Mouse (Mus musculus) embryonic facial prominence, embryonic 13.5 days (tissue): Measurements from ENCODE around the gene Nkain2. TPM values are rescaled to one million over a fixed set of nuclear protein-coding genes. Genes with fewer than 3 reads are reported as not detected.
"Not testable (repeated sequence)": the region's sequence is repeated elsewhere in the genome, so short reads cannot be mapped to it uniquely, and the experiment has no call there.

Experiments used
- ATAC-seq: fragments of 200-750 bp; cut with Nextera tagmentation; 2 replicates; pipeline ENCODE4 v1.8.0; 2017; ENCODE audit warnings: low read depth; ENCODE audit not compliant: insufficient number of reproducible peaks, insufficient read depth, low FRiP score, low TSS enrichment
- H3K27ac ChIP-seq: fragments of 300-500 bp; sonication (generic); 2 replicates; pipeline ENCODE4 v1.5.1; 2015; ENCODE audit warnings: moderate library complexity, mild to moderate bottlenecking, inconsistent platforms
- H3K27me3 ChIP-seq: fragments of 300-500 bp; sonication (generic); 2 replicates; pipeline ENCODE4 v1.6.1; 2015; ENCODE audit warnings: mild to moderate bottlenecking, inconsistent platforms
- H3K36me3 ChIP-seq: fragments of 300-500 bp; sonication (generic); 2 replicates; pipeline ENCODE4 v1.6.1; 2015; ENCODE audit warnings: mild to moderate bottlenecking, inconsistent platforms
- H3K4me1 ChIP-seq: fragments of 300-500 bp; sonication (generic); 2 replicates; pipeline ENCODE4 v1.6.1; 2015; ENCODE audit warnings: inconsistent platforms
- H3K4me2 ChIP-seq: fragments of 300-500 bp; sonication (generic); 2 replicates; pipeline ENCODE4 v1.6.1; 2015; ENCODE audit warnings: moderate library complexity, mild to moderate bottlenecking, inconsistent platforms
- H3K4me3 ChIP-seq: fragments of 300-500 bp; sonication (generic); 2 replicates; pipeline ENCODE4 v1.5.1; 2015; ENCODE audit warnings: mild to moderate bottlenecking, inconsistent platforms
- H3K9ac ChIP-seq: fragments of 300-500 bp; sonication (generic); 2 replicates; pipeline ENCODE4 v1.6.1; 2015; ENCODE audit warnings: mild to moderate bottlenecking, inconsistent platforms
- H3K9me3 ChIP-seq: fragments of 300-500 bp; sonication (generic); 2 replicates; pipeline ENCODE4 v1.6.1; 2016; ENCODE audit warnings: inconsistent platforms
- WGBS: fragments of 180-500 bp; shearing (Covaris S2); methylation state at CpG from one replicate; pipeline ENCODE4 v1.1.7; 2015; ENCODE audit warnings: mixed read lengths; 5-methylcytosine and 5-hydroxymethylcytosine counted together
- polyA plus RNA-seq: library from polyadenylated mRNA; unstranded; fragments of >200 nt; fragmentation: Nextera tagmentation; extraction: Ambion mirVana; gene quantifications from 2 replicates; pipeline ENCODE4 v1.2.1, GENCODE M21; 2015

Gene Nkain2
- polyA plus RNA-seq, 1 experiment from 2014 or later = 1.5 TPM

DNA sequence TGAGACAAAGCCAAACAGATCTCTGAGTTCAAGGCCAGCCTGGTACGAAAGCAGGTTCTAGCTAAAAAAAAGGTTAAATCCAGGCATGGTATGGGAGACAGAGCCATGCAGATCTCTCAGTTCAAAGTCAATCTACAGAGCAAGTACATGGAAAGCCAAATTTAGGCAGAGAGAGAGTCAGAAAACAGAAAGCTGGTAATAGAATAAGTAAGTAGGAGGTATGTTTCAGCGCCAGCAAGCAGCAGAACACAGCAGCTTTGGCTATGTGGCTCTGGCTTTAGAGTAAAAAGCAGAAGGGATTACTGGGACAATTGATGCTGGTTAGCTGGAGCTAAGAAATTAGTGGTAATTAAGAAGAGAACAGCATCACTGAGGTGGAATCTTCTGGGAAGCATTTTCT lies 151.3 kb downstream of the Nkain2 start:
- no peak overlapping the region for H3K4me3 ChIP-seq
- H3K27me3 ChIP-seq = no peaks in the 10 kb centered on the region
- H3K9ac ChIP-seq = no peak overlapping the region
- H3K9me3 ChIP-seq = no peaks in the 10 kb centered on the region
- H3K36me3 ChIP-seq = no peaks in the 10 kb centered on the region
- no peak for ATAC-seq
- H3K27ac ChIP-seq = no peak overlapping the region
- no peaks in the 10 kb centered on the region for H3K4me1 ChIP-seq
- no peak overlapping the region for H3K4me2 ChIP-seq
- WGBS = 78% methylated on average over 2 of the region's 2 CpGs

DNA sequence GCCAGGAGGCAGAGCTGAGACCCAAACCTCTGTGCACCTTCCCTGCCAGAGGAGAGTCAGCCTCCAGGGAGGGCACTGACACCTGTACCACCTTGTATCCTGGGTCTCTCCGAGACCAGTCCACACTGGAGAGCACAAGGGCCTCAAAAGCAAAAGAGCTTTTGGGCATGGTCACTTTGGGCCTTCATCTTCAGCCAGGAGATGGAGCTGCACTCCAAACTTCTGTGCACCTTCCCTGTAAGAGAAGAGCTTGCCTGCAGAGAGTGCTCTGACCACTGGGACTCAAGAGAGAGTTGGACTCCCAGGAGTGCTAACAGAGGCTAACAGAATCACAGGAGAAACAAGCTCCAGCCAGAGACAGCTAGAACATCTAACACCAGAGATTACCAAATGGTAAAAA lies 183.7 kb downstream of the Nkain2 start:
- not testable (repeated sequence) for H3K4me2 ChIP-seq, H3K27me3 ChIP-seq, H3K36me3 ChIP-seq, ATAC-seq, H3K9me3 ChIP-seq, H3K9ac ChIP-seq, H3K4me3 ChIP-seq, H3K27ac ChIP-seq, H3K4me1 ChIP-seq
- 74% methylated on average over 1 of the region's 1 CpGs for WGBS

DNA sequence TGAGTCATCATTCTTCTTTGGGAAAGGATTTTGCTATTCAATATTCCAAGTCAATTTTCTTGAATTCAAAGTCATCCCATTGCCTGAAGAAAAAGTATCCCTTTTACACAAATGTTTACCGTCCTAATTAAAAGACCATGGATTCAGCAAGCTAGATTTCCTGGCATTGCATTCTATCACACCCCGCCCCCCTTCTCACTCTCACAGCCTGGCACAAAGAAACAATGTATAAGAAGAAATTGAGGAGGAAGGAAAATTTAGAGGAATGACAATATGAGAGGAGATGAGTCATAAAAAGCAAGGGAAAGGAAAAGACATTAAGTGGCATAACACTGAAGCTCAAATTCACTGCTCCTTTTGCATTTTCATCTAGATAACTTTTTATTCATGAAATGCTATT lies 193.6 kb downstream of the Nkain2 start:
- Histone ChIP-seq H3K9ac (no peak overlapping the region), H3K9me3 (no peaks in the 10 kb centered on the region), H3K4me1 (no peaks in the 10 kb centered on the region), H3K4me3 (no peak overlapping the region), H3K4me2 (no peak overlapping the region), H3K36me3 (no peaks in the 10 kb centered on the region), H3K27ac (no peak overlapping the region), H3K27me3 (no peaks in the 10 kb centered on the region)
- WGBS = 83% methylated on average over 2 of the region's 2 CpGs
- ATAC-seq = no peak

DNA sequence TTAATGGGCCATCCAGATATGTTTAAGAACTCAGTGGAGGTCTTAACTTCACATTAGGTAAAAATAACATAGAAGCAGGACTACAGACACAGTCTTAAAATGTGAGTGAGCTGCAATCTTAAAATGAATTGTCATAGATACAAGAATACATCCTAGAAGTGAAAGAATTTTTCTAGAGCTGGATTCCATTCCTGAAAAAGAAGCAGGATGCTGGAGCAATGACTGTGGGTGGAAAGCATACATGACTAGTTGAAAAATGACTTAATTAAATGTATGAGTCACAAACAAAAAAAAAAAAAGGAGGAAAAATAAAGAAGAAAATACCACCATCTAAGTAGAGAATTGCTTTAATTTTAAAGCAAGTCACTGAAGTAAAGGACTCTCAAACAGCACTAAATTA lies 205.7 kb downstream of the Nkain2 start:
- H3K27me3 ChIP-seq = no peaks in the 10 kb centered on the region

DNA sequence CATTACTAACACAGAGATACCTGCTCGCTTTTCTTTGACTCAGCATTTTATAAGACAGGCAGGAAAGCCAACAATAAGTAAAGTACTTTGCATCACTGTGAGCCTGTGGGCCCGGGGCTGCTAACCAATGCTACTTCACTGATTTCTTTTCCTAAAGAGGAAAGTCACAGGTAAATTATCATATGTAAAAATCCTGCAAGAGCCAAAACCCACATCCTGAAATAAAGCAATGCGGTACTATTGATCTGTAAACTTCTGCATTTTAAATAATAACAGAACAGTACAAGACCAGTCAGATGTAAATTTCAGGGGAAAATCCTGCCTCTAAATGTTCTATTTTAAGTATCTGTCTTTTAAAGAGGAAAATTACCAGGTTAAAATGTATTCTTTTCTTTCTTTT lies 250.0 kb downstream of the Nkain2 start:
- no peaks in the 10 kb centered on the region for H3K36me3 ChIP-seq
- no peak overlapping the region for H3K27ac ChIP-seq
- no peaks in the 10 kb centered on the region for H3K4me1 ChIP-seq
- no peaks in the 10 kb centered on the region for H3K9me3 ChIP-seq
- 69% methylated on average over 3 of the region's 3 CpGs for WGBS
- no peak overlapping the region for H3K4me3 ChIP-seq
- no peak overlapping the region for H3K9ac ChIP-seq
- no peak overlapping the region for H3K4me2 ChIP-seq
- H3K27me3 ChIP-seq = no peaks in the 10 kb centered on the region
- ATAC-seq = no peak

More for the DNA sequence above, 205.7 kb downstream of the Nkain2 start:
- Histone ChIP-seq H3K4me2 (no peak overlapping the region), H3K4me3 (no peak overlapping the region), H3K4me1 (no peaks in the 10 kb centered on the region), H3K27ac (no peak overlapping the region), H3K9me3 (no peaks in the 10 kb centered on the region), H3K9ac (no peak overlapping the region), H3K36me3 (no peaks in the 10 kb centered on the region)
- no peak for ATAC-seq

DNA sequence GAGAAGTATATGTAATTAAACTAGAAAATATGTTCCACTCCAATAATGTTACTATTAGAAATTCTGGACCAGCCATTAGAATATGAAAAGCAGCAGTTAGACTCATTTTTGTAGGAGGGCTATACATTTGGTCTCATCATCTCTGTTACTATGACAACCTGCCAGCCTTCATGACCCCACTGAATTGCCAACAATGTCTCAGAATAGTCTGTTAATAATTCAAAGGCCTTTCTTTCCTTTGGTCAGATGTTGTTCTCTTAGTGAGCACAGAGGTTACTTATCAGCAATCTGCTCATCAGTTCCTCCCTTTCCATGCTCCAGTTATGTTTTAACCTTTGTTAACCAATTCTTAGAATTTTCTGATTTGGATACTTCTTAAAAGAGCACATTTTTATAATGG lies 251.1 kb downstream of the Nkain2 start:
- no peak overlapping the region for H3K4me2 ChIP-seq
- no peaks in the 10 kb centered on the region for H3K9me3 ChIP-seq
- no peak overlapping the region for H3K27ac ChIP-seq
- no peak for ATAC-seq
- no peaks in the 10 kb centered on the region for H3K4me1 ChIP-seq
- H3K9ac ChIP-seq = no peak overlapping the region
- no peak overlapping the region for H3K4me3 ChIP-seq
- no peaks in the 10 kb centered on the region for H3K27me3 ChIP-seq
- H3K36me3 ChIP-seq = no peaks in the 10 kb centered on the region

DNA sequence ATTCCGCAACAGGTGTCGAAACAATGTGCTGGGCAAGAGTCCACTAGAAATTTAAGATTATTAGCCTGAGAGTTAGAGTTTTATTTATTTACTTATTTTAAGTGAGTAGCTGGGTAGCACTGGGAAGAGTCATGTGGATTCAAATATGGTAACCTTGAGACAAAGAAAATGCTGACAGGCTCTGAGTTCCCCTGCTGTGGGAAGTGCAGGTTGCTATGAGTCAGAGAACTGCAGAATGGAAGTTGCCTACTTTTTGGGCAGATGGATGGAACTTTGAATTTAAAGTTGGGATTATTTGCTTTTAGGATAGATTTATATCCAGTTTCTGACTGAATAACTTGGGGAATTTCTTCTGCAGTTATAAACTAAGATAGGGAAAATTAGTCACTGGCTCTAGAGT lies 259.2 kb downstream of the Nkain2 start:
- WGBS = 97% methylated on average over 2 of the region's 2 CpGs
- Histone ChIP-seq H3K4me3 (no peak overlapping the region), H3K9ac (no peak overlapping the region), H3K36me3 (no peaks in the 10 kb centered on the region), H3K27ac (no peak overlapping the region), H3K4me2 (no peak overlapping the region), H3K4me1 (no peaks in the 10 kb centered on the region), H3K27me3 (no peaks in the 10 kb centered on the region), H3K9me3 (no peaks in the 10 kb centered on the region)
- no peak for ATAC-seq

DNA sequence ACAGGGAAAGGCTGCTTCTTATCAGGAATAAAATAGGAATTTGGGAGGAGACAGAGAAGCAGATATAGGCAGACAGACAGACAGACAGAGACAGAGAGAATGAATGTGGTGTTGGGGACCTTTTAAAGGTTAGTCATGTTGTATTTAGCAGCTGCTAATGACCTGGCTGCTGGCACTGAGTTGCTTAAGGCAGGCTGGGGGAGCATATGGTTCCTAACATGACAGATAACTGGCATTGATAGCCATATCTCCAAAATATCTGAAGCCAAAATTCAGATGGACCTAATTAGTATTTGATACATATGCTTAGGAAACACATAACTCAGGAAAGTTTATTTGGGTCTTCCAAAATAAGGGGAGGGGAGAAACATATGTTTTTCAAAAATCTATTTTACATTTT lies 285.8 kb downstream of the Nkain2 start:
- H3K4me3 ChIP-seq = no peak overlapping the region
- H3K9ac ChIP-seq = no peak overlapping the region
- H3K4me2 ChIP-seq = no peak overlapping the region
- H3K27ac ChIP-seq = no peak overlapping the region
- H3K27me3 ChIP-seq = no peaks in the 10 kb centered on the region
- H3K4me1 ChIP-seq = no peaks in the 10 kb centered on the region
- H3K36me3 ChIP-seq = no peaks in the 10 kb centered on the region
- no peaks in the 10 kb centered on the region for H3K9me3 ChIP-seq
- ATAC-seq = no peak

DNA sequence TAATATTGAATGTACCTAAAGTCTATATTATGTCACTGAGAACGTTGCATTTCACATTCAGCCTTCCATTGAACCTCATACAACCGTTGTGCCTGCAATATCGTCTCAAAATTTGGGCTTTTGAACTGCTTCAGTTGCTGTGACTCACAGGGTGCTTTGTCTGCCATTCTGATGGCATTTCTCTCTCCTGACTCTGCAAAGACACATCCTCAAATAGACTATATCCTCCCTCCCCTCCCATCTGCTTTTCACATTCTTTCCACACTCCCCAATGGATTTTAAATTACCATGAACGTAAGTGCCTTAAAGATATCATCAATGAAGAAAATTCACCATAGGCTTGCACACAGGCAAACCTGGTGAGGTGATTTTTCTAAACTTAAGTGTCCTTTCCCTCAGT lies 287.5 kb downstream of the Nkain2 start:
- Histone ChIP-seq H3K4me3 (no peak overlapping the region), H3K9me3 (no peaks in the 10 kb centered on the region), H3K4me2 (no peak overlapping the region), H3K4me1 (no peaks in the 10 kb centered on the region), H3K27me3 (no peaks in the 10 kb centered on the region), H3K36me3 (no peaks in the 10 kb centered on the region), H3K9ac (no peak overlapping the region), H3K27ac (no peak overlapping the region)
- 77% methylated on average over 4 of the region's 4 CpGs for WGBS
- ATAC-seq = no peak

DNA sequence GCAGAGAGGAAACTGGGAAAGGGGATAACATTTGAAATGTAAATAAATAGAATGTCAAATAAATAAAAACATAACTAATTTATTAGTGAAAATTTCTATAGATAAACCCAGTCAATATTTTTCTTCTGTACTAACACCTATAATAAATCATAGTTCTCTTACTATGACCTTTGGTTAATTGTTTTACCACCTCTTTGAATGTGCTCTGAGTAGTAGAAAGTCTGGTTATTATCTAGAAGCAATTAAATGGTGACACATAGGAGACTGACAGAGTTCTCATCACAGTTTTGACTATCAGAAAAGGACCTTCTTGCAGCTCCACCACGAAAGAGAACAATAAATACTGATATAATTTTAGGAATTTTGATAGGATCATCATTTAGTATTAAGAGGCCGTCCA lies 295.3 kb downstream of the Nkain2 start:
- Histone ChIP-seq H3K4me3 (no peak overlapping the region), H3K9me3 (no peaks in the 10 kb centered on the region), H3K36me3 (no peaks in the 10 kb centered on the region), H3K27ac (no peak overlapping the region), H3K27me3 (no peaks in the 10 kb centered on the region), H3K4me2 (no peak overlapping the region), H3K9ac (no peak overlapping the region), H3K4me1 (no peaks in the 10 kb centered on the region)
- ATAC-seq = no peak
- WGBS = 75% methylated on average over 2 of the region's 2 CpGs

DNA sequence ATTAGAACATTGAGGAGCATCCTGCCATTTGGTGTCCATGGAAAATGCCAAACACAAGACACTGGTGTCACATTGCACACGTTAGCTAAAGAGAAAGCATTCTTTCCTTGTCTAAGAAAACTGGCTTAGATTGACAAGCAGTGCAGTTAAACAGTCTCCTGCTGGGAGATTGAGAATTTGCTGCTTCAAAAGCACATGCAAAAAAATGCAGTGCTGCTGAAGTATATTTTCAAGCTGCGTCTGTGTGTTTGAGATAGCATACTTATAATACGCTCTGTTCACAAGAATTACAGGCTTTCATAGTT lies 313.0 kb downstream of the Nkain2 start:
- H3K36me3 ChIP-seq = no peaks in the 10 kb centered on the region
- ATAC-seq = no peak
- WGBS = 46% methylated on average over 3 of the region's 3 CpGs
- no peak overlapping the region for H3K27ac ChIP-seq
- no peak overlapping the region for H3K9ac ChIP-seq
- H3K4me1 ChIP-seq = no peaks in the 10 kb centered on the region
- no peak overlapping the region for H3K4me2 ChIP-seq
- H3K9me3 ChIP-seq = no peaks in the 10 kb centered on the region
- no peak overlapping the region for H3K4me3 ChIP-seq
- no peaks in the 10 kb centered on the region for H3K27me3 ChIP-seq

DNA sequence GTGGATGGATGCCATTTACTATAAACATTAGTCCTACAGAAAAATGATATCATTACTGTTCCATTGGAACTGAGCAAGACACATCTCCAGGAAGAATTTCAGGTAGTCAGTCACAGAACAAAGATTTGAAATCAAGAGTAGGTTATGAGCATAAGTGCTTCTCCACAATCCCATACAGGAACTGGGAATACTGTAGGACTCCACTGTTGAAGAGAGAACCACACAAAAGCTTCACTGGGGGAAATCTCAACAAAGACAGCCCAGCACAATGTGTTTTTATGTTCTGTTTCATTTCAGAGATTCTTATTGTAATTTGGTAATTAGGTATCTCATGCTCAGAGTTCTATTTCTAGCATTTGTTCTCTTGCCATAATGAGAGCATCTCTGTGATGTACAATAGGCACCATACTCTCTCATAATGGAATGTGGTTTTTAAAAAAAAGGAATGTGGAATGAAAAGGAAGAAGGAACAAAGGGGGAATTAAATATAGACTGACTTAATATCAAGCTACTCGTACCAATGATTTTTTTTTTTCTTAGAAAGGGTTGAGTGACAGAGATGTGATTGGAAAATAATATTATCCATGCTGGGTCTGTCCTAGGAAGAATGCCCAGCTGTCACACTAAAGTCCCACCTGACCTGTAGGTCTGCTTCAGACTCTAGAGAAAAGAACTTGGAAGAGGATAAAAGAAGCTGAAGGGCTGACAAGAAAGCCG lies 313.5 kb downstream of the Nkain2 start:
- 40% methylated on average over 2 of the region's 2 CpGs for WGBS
- no peak overlapping the region for H3K4me2 ChIP-seq
- H3K4me1 ChIP-seq = no peaks in the 10 kb centered on the region
- ATAC-seq = no peak
- no peak overlapping the region for H3K4me3 ChIP-seq
- H3K9ac ChIP-seq = no peak overlapping the region
- no peaks in the 10 kb centered on the region for H3K36me3 ChIP-seq
- no peak overlapping the region for H3K27ac ChIP-seq
- no peaks in the 10 kb centered on the region for H3K9me3 ChIP-seq
- no peaks in the 10 kb centered on the region for H3K27me3 ChIP-seq

DNA sequence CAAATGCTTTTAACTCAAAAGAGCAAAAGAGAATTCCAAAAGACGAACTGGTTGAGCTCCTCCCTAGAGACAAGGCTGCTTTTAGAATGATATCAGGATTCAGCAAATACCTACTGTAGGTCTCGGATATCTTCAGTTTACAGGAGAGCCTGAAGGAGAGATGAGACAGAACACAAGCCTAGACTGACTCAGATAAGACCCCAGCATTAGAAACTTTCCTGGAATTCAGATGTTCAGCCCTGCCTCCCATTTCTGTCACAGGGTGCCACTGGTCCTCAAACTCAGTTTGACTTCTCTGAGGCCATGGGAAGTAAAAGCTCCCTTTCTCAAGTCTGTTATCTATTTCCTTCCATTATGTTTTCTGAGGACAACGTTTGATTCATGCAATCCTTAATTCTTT lies 332.6 kb downstream of the Nkain2 start:
- Histone ChIP-seq H3K4me3 (no peak overlapping the region), H3K9me3 (no peaks in the 10 kb centered on the region), H3K27me3 (no peaks in the 10 kb centered on the region), H3K27ac (no peak overlapping the region), H3K4me1 (no peaks in the 10 kb centered on the region), H3K9ac (no peak overlapping the region), H3K4me2 (no peak overlapping the region), H3K36me3 (no peaks in the 10 kb centered on the region)
- ATAC-seq = no peak
- WGBS = 59% methylated on average over 3 of the region's 3 CpGs
